Mouse (Mus musculus) intestine, embryonic 16.5 days (tissue): ENCODE results near the gene Ubox5. TPM values are rescaled to one million over a fixed set of nuclear protein-coding genes. Genes with fewer than 3 reads are reported as not detected.
"Not testable (repeated sequence)": the region's sequence is repeated elsewhere in the genome, so short reads cannot be mapped to it uniquely, and the experiment has no call there.

Source experiments
- ATAC-seq: fragments of 200-750 bp; cut with Nextera tagmentation; 2 replicates; pipeline ENCODE4 v1.8.0; 2017; ENCODE audit warnings: moderate TSS enrichment, moderate library complexity
- H3K27ac ChIP-seq: fragments of 300-500 bp; sonication (generic); 2 replicates; pipeline ENCODE4 v1.5.1; 2014; ENCODE audit warnings: mild to moderate bottlenecking, low read length
- H3K27me3 ChIP-seq: fragments of 300-500 bp; sonication (generic); replicated peaks from 2 replicates; pipeline ENCODE4 v1.6.1; 2014; ENCODE audit warnings: low read length, control low read depth, mixed read lengths; ENCODE audit not compliant: control insufficient read depth, insufficient read depth
- H3K36me3 ChIP-seq: fragments of 300-500 bp; sonication (generic); 2 replicates; pipeline ENCODE4 v1.6.1; 2014; ENCODE audit warnings: low read length, control low read depth; ENCODE audit not compliant: control insufficient read depth, insufficient read depth
- H3K4me1 ChIP-seq: fragments of 300-500 bp; sonication (generic); 2 replicates; pipeline ENCODE4 v1.6.1; 2014; ENCODE audit warnings: low read length, control low read depth, mixed read lengths; ENCODE audit not compliant: control insufficient read depth, insufficient read depth
- H3K4me2 ChIP-seq: fragments of 300-500 bp; sonication (generic); 2 replicates; pipeline ENCODE4 v1.6.1; 2014; ENCODE audit warnings: low read depth, low read length, control low read depth
- H3K4me3 ChIP-seq: fragments of 300-500 bp; sonication (generic); 2 replicates; pipeline ENCODE4 v1.5.1; 2014; ENCODE audit warnings: mild to moderate bottlenecking, low read length
- H3K9ac ChIP-seq: fragments of 300-500 bp; sonication (generic); 2 replicates; pipeline ENCODE4 v1.6.1; 2014; ENCODE audit warnings: low read depth, low read length
- H3K9me3 ChIP-seq: fragments of 300-500 bp; sonication (generic); 2 replicates; pipeline ENCODE4 v1.6.1; 2016; ENCODE audit warnings: low read length, control low read depth; ENCODE audit not compliant: control insufficient read depth
- WGBS: fragments of 180-500 bp; shearing (Covaris S2); extraction: QIAGEN DNeasy Blood & Tissue Kit; methylation state at CpG from one replicate; pipeline ENCODE4 v1.1.7; 2014; 5-methylcytosine and 5-hydroxymethylcytosine counted together
- polyA plus RNA-seq: library from polyadenylated mRNA; unstranded; fragments of >200 nt; fragmentation: Nextera tagmentation; extraction: Ambion mirVana; gene quantifications from 2 replicates; pipeline ENCODE4 v1.2.1, GENCODE M21; 2015

Ubox5 gene
- polyA plus RNA-seq, 1 experiment from 2014 or later: 12.0 TPM

DNA sequence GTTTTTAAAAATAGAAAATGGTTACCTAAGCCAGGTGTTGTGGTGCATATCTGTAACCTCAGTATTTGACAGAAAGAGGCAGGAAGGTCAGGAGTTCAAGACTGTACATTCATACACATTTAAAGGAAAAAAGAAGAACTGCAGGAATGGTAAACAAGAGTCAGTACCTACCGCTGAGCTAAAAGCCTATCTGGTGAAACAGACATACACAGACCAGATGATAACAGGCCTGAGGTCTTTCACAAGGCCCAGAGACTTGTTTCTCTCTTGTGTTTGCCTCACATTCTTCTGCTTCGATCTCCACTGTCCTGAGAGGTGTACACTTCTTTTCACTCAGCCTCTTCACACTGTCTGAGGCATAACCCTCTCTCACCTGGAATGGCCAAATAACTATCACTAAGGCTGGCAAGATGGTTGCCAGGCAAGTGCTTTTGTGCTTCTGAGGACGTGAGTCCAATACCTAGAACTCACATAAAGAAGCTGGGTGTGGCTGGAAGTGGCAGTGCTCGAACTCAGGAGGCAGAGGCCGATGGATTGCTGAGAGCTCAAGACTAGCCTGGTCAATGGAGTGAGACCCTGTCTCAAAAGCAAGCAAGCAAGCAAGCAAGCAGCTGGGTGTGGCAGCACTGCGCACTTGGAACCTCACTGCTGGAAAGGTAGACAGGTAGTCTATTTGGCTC, 26.0 kb upstream of the Ubox5 start:
- H3K36me3 ChIP-seq: peaks cover 17% of the 10 kb centered on the region
- no peaks in the 10 kb centered on the region for H3K4me1 ChIP-seq
- H3K27me3 ChIP-seq: no peaks in the 10 kb centered on the region
- no peak overlapping the region for H3K4me2 ChIP-seq
- no peak for ATAC-seq
- H3K9me3 ChIP-seq: no peaks in the 10 kb centered on the region
- no peak overlapping the region for H3K4me3 ChIP-seq
- H3K9ac ChIP-seq: no peak overlapping the region
- H3K27ac ChIP-seq: no peak overlapping the region
- WGBS: 87% methylated on average over 6 of the region's 6 CpGs

DNA sequence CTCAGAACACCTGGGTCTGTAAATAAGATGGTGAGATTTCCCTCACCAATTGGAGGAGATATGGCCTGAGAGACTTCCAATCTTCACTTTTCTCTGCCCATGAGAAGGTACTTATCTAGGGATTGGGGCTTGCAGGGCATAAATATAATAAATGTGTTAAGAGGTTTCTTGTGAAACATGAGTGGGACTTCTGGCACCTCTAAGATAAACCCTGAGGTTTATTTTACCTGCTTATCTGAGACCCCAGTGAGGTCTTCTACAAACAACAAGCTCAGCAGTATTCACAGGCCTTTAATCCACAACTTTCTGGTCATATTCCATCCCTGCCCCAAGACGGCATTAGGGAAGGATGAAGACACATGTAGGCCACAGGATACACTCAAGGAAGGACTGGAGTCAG, 23.9 kb upstream of the Ubox5 start:
- H3K9me3 ChIP-seq: no peaks in the 10 kb centered on the region
- H3K4me1 ChIP-seq: no peaks in the 10 kb centered on the region
- no peak overlapping the region for H3K4me3 ChIP-seq
- H3K36me3 ChIP-seq: peaks cover 14% of the 10 kb centered on the region
- no peak overlapping the region for H3K4me2 ChIP-seq
- no peak for ATAC-seq
- no peaks in the 10 kb centered on the region for H3K27me3 ChIP-seq
- H3K9ac ChIP-seq: no peak overlapping the region
- WGBS: 80% methylated on average over 1 of the region's 1 CpGs
- H3K27ac ChIP-seq: no peak overlapping the region

DNA sequence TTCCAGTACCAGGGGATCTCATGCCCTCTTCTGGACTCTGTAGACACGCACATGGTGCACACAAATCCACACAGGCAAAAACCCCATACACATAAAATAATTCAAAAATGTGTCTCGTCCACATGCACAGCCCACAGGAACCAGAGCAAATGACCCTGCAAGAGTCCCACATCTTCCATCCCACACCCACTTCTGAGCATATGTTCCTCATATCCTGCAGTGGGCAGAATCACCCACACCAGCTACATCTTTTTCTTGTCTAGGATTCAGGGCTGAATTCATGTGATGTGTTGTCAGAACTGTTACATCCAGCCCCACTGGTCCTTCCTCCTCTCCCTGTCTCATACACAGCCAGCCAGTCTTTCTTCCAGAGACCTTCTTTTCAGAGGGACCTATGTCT, 23.5 kb upstream of the Ubox5 start:
- Histone ChIP-seq H3K4me3 (no peak overlapping the region), H3K4me2 (no peak overlapping the region), H3K27me3 (no peaks in the 10 kb centered on the region), H3K27ac (no peak overlapping the region), H3K9ac (no peak overlapping the region), H3K36me3 (peaks cover 10% of the 10 kb centered on the region), H3K4me1 (no peaks in the 10 kb centered on the region), H3K9me3 (no peaks in the 10 kb centered on the region)
- WGBS: 90% methylated on average over 2 of the region's 2 CpGs
- ATAC-seq: no peak

DNA sequence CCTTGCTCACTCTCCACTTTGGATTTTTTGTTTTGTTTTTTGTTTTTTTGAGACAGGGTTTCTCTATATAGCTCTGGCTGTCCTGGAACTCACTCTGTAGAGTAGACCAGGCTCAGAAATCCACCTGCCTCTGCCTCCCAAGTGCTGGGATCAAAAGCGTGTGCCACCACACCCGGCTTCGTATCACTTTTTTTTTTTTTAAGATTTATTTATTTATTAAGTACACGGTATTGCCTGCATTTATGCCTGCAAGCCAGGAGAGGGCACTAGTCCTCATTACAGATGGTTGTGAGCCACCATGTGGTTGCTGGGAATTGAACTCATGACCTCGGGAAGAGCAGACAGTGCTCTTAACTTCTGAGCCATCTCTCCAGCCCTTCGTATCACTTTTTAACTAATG, 19.2 kb upstream of the Ubox5 start:
- 84% methylated on average over 6 of the region's 6 CpGs for WGBS
- H3K9me3 ChIP-seq, H3K4me3 ChIP-seq, H3K27me3 ChIP-seq, H3K4me1 ChIP-seq, H3K36me3 ChIP-seq, ATAC-seq, H3K9ac ChIP-seq, H3K4me2 ChIP-seq, H3K27ac ChIP-seq: not testable (repeated sequence)

DNA sequence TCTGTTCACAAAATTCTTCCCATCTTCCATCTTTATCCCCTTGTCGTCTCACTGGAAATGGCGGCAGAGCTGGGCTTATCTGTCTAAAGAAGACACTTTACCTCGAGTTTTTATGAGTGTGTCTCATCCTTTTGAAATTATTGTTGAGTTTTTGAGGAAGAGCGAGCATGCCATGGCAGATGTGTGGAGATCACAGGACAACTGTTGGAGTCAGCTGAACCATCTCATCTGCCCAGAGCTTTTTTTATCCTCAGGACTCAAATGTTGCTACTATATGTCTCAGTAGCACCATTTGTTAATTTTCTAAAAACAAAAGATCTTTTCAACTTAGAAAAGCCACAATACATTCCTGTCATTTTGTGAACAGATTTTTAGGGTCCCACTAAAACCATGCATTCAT, 15.4 kb upstream of the Ubox5 start:
- Histone ChIP-seq H3K36me3 (no peaks in the 10 kb centered on the region), H3K9ac (no peak overlapping the region), H3K27ac (no peak overlapping the region), H3K4me3 (no peak overlapping the region), H3K27me3 (no peaks in the 10 kb centered on the region), H3K4me2 (no peak overlapping the region), H3K9me3 (no peaks in the 10 kb centered on the region), H3K4me1 (0 out of 2 replicates have a peak, but pooled peaks cover 4% of the 10 kb centered on the region)
- no peak for ATAC-seq
- 82% methylated on average over 4 of the region's 4 CpGs for WGBS

DNA sequence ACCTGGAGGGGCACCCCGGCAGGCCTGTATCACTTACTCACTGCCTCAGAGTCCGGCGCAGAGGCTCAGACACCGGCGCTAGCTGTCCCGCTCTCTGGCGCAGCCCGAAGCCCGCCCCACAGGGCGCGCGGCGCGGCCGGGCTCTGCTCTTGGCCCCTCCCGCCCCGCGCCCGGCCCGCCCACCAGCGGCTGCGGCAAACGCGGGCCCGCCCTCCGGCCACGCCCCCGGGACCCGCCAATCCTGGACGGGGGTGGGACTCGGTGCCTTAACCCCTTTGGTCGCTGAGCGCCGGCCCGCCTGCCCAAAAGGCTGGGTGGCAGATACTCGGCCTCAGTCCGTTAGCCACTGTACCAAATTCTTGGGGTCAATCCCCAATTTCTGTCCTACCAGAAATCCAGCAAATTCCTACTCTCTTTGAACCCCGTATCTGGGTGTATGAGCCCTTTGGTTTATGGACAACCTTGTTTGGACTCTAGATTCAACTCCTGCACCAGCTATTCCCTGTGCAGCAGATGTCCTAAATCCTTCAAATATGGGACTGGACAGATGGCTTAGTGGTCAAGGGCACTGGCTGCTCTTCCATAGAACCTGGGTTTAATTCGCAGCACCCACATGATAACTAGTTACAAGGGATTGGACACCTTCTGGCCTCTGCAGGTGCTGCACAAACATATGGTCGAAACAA, 13.0 kb upstream of the Ubox5 start, which contains the start of gene Lzts3:
Lzts3 (minus strand) TSS at position 120 of the 686 bp plus-strand sequence.
- H3K4me2 ChIP-seq: peak within 1 kb of the TSS; percentile 97
- 4% methylated on average over 39 of the region's 40 CpGs for WGBS
- H3K4me1 ChIP-seq: 0 out of 2 replicates have a peak, but pooled peaks cover 4% of the 10 kb centered on the region
- H3K27ac ChIP-seq: 0 out of 2 replicates have a peak within 1 kb of the TSS, but pooled peaks have one; percentile 31
- H3K4me3 ChIP-seq: peak within 1 kb of the TSS; percentile 74
- no peaks in the 10 kb centered on the region for H3K27me3 ChIP-seq
- H3K9ac ChIP-seq: peak within 1 kb of the TSS; percentile 81
- peak; percentile 80 for ATAC-seq
- H3K36me3 ChIP-seq: no peaks in the 10 kb centered on the region
- no peaks in the 10 kb centered on the region for H3K9me3 ChIP-seq

DNA sequence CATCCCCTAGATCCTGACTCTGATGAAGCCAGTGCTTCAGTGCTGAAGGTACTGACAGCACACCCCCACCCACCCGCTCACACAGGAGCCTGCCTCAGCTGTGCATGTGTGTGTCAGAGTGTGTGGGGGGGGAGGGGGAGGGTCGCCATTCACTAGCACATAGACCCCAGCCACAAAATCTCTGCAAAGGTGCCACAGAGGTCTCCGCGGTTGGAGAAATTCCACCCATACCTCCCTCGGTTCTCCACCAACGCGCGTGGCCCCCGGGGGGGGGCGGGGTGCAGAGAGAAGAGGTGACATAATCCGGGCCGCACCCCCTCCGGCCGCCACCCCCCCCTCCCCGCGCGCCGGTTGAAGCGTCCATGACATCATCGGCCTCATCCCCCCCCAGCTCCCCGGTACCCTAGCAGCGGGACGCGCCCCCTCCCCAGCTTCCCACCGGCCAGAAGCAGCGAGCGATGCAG, 12.4 kb upstream of the Ubox5 start:
- Histone ChIP-seq H3K9ac (peak overlapping the region; percentile 81), H3K27me3 (no peaks in the 10 kb centered on the region), H3K4me1 (0 out of 2 replicates have a peak, but pooled peaks cover 4% of the 10 kb centered on the region), H3K36me3 (no peaks in the 10 kb centered on the region), H3K9me3 (no peaks in the 10 kb centered on the region), H3K4me2 (peak overlapping the region; percentile 97), H3K4me3 (peak overlapping the region; percentile 74), H3K27ac (0 out of 2 replicates have a peak overlapping the region, but pooled peaks have one; percentile 31)
- ATAC-seq: peak; percentile 3; the same call in 1 of the 2 replicates
- WGBS: under 1% methylated on average over 27 of the region's 27 CpGs

DNA sequence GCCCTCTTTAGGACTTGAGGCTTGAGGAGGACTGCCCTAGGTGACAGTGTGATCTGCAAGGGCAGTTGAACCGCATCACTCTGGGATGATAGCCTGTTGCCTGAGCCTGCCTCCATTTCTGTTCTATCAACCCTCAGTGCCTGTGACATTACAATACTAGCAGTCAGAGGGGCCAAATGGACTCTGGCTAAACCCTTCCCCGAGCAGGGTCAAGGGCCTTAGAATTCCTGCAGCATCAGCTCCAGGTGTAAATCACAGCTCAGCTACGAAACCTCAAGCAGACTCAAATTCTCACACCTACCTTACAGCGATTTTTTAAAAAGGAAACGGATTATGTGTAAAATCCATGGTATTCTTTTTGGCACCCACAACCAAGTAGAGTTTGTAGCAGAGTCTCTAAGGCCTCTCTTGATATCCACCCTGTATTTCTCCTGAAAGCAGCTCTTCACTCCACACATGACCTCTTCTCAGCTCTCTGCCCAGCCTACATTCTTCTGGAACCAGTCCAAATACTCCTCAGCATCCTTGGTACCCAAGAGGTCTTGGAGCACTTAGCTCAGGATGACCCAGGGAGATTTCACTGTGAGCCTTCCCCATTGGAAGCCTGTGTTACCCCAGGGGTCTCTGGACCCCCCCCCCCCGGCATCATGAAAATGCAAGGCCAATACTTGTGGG, 11.7 kb upstream of the Ubox5 start:
- Histone ChIP-seq H3K9ac (no peak overlapping the region; the same call in 1 of the 2 replicates), H3K4me1 (0 out of 2 replicates have a peak, but pooled peaks cover 4% of the 10 kb centered on the region), H3K4me3 (peak overlapping the region; percentile 74; the same call in 1 of the 2 replicates), H3K27ac (no peak overlapping the region), H3K36me3 (no peaks in the 10 kb centered on the region), H3K4me2 (peak overlapping the region; percentile 97), H3K27me3 (no peaks in the 10 kb centered on the region), H3K9me3 (no peaks in the 10 kb centered on the region)
- no peak for ATAC-seq
- 62% methylated on average over 6 of the region's 6 CpGs for WGBS

DNA sequence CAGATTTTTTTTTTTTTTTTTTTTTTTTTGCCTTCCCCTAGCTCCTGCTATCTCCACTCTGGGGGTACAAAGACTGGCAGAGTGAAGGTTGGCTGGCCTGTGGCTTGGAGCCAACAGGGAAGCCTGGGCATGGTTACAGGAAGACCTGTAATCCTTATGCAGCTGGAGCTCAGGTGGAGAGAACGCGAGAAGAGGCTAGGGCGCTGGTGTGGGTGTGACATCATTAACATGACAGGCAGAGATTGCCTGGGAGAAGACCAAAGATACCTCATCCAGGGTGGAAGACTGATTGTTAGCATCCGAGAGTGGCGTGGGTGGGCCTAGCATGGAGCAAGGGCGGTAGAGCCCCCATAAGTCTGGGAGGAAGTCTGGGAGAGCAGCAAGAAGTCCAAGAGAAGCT, 9.4 kb upstream of the Ubox5 start:
- WGBS: 75% methylated on average over 6 of the region's 6 CpGs
- Histone ChIP-seq H3K27ac (peak overlapping the region; percentile 95), H3K4me2 (peak overlapping the region; percentile 34; the same call in 1 of the 2 replicates), H3K4me3 (no peak overlapping the region), H3K9me3 (no peaks in the 10 kb centered on the region), H3K36me3 (no peaks in the 10 kb centered on the region), H3K4me1 (peaks cover 26% of the 10 kb centered on the region), H3K9ac (no peak overlapping the region), H3K27me3 (peaks cover 8% of the 10 kb centered on the region)
- no peak for ATAC-seq
